Mouse (Mus musculus): ENCODE results near the gene Gm6993. TPM values are rescaled to one million over a fixed set of nuclear protein-coding genes. Genes with fewer than 3 reads are reported as not detected.

The Gm6993 gene
- total and polyA plus RNA-seq, 3 experiments, result not detected

DNA sequence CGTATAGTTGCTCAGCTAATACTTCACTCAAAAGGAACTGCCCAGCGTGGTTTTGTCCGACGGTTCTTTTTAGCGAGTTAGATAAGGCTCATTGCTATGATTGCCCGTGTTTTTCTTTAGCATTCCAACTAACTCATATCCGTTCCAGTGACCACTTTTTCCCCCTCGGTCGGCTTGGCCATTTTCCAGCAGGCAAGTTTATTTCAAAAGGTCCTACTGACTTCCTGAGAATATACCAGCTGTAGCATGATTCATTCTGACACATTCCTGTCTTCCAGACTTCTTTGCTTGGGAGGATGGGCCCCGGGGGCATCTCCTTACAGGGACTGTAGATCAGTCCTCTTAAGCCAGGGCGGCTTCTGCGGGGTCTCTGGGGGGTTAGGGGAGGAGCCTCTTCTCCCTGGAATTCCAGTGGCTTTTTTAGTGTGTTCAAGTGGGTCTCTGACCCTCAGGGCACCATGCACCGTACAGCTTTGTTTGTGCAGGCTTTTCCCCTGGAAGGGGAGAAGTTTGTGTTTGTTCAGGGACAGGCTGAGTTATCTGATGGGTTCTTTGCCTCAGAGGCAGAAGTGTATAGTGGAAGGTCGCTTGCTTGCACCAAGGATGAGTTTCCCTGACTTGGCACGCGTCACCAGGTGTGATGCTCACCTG, 30.9 kb downstream of the Gm6993 start:
- DNase-seq, result peak; percentile 67

DNA sequence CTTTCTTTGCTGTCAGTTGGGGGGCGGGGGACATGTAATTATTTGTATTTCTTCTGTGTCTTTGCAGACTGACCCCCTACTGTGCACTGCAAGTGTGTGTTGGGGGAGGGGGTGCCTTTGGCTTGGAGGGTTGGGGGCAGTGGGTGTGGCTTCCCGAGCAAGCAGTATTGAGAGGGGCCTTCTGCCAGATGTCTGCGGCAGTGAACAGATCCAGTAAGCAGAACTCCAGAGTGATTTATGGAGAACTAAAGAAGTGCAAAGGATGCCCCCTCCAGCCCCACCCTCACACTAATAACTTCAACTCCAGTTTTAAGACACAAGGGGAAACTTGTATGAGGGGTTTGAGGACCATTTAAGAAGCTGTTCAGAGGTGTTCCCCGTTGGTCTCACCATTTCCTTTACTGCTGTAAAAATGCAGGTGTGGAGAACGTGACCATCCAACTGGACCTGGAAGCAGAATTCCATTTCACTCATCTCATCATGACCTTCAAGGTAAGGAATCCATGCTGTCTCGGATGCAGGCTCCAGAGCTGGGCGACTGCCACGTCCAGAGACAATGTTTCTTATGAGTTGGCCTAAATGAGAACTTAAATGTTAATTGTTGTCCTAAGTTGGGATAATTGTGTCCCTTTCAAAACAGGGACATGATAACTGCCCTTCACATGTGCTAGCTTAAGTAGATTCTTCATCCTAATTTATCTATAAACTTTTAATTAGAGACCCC, 31.6 kb downstream of the Gm6993 start:
- DNase-seq, result no peak

DNA sequence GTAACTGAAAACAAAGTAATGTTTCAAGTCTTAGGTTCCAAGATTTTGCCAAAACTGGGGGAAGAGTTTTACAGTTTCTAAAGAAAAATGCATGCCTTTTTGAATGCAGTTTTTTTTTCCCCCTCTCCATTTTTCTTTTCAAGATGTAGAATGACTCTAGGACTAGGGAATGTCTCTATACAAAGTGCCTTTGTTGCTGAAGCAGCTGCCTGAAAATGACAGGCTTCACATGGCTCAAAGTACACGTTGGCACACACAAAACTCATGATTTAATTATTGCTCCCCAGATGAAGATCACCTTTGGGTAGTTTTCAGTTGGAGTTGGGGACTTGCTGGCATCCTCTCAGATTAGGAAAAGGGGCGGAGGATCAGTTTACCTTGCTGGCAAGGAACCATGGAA, 32.3 kb downstream of the Gm6993 start:
- DNase-seq, result no peak

DNA sequence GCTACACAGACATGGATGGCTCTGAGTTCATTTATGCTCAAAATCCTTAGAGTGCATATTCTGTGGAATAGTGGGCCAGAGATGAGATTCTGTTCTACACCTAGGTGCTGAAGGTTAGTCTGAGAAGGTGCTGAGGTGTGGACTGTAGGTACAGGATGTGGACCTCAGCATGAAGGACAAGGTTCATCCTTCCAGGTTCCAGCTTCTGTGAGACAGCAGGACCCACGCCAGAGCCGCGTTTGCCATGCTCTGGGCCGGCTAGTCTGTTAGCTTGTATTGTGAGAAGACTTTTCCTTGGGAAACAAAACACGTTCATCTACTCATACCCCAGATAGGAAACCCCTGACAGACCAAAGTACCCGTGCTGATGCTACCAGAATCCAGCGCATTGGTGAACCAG, 33.1 kb downstream of the Gm6993 start:
- DNase-seq, result no peak

DNA sequence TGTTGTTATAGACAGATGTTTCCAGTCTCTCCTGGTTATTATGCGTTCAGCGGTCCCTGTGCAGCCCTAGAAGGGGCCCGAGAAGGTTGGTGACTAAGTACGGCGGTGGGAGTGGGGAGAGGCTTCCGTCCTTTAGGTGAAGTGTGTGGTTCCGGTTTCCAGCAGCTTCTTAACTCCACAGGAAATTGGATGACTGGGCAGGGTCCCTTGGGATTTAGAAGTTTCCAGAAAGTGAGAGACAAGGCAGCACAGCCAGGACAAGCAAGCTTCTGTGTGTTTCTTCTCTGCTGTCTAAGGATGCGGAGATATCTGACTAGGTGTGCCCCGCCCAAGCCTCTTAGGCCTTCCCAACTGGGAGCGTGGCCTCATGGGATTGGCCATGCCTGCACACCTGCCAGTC, 34.8 kb downstream of the Gm6993 start:
- DNase-seq, result no peak

DNA sequence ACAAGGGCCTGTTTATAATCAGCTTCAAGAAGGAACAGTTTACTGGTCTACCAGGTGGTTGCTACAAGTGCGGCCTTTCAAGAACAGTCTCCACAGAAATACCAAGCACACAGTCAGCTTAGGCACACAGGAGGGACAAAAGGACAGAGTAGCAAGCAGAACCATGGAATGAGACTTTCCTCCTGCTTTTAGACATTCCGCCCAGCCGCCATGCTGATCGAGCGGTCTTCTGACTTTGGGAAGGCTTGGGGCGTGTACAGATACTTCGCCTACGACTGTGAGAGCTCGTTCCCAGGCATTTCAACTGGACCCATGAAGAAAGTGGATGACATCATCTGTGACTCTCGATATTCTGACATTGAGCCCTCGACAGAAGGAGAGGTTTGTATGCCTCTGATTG, 37.7 kb downstream of the Gm6993 start:
- DNase-seq, result peak; percentile 21

DNA sequence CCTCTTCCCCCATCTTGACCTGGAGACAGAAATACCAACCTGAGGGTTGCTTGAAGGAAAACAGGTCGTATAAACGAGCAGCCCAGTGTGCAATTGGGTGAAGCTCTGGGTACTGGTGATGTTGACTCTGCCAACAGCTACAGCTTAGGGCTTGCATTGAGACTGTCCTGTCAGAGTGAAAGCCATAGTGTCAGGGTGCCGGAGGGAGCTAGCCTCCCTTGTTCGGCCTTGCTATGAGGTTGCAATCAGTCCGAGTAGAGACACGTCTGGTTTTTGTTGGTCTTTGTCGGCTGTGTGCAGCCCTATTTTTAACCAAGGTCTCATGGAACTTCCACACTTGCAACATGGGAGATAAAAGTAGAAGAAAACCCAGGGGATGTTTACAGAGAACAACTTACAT, 39.7 kb downstream of the Gm6993 start:
- DNase-seq, result peak; percentile 18

DNA sequence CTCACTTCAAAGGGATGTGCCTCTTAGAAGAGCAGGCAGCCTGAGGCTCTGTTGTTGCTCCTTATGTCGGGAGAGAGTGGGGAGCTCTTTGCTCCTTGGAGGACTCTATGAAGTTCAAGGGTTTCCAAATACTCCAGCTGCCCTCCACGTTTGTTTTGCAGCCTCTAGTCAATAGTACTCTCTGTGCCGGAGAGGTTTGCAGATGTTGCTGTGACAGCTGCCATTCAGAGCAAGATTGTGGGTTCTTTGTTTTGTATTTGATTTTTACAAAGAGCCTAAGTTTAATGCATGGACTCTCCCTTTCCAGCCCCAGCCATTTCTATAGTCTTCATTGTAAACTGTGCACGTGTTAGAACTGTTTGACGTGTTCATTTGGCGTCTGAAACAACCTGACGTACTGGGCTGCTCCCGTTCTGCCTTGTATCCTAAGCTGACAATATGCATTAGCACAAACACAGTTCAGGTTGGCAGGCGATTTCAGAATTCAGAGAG, 40.6 kb downstream of the Gm6993 start:
- DNase-seq, result no peak

DNA sequence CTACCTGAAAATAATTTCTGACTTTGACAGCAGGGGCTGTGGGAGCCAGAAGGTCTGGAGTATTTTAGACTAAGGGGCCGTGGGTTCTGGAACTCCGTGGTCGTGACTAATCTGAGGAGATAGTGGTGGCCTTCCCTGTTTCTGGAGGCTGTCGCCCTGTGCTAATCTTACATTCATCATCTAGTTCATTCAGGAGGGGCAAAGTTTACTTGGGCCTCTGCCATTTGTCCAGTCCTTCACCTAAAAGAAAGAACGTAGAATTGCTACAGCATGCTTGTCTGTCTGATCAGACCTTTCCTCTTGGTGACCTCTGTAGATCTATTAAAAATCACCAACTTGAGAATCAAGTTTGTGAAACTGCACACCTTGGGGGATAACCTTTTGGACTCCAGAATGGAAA, 41.7 kb downstream of the Gm6993 start:
- DNase-seq, result peak; percentile 56

DNA sequence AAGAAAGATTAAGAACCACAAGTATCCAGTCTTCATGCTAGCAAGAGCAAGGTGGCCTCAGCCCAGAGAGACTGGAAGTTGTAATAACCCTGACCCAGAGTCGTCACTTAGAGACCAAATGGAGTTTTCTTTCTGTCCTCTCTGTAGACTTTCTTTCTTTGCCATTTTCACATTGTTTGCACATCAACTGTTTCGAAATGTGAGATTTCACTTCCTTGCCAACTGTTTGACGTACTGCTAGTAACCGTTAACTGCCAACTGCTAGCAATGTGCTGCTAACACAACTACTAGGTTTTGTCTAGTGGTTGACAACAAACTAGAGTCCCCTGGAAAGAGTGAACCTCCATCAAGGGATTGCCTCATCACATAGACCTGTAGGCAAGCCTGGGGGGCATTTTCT, 42.6 kb downstream of the Gm6993 start:
- DNase-seq, result no peak

DNA sequence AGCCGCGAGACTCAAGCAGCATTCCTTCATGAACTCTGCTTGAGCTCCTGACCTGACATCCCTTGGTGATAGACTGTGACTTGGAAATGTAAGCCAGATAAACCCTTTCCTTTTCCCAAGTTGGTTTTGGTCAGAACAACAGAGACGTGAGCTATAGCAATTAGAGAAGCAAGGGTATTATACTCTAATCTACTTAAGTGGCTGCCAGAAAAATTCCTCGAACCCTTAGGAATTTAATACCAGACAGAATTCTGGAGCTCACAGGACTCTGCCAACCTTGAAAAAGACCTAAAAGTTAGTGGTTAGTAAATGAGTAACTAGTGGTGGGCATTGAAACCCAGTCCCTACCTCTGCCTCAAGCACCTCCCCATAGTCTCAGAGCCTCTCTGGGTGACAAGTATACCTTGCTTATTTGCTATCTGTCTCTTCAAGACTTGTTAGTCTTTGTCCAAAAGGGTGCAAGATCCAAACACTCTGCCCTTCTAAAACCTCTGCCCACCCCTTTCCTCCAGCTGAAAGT, 43.1 kb downstream of the Gm6993 start:
- no peak for DNase-seq

DNA sequence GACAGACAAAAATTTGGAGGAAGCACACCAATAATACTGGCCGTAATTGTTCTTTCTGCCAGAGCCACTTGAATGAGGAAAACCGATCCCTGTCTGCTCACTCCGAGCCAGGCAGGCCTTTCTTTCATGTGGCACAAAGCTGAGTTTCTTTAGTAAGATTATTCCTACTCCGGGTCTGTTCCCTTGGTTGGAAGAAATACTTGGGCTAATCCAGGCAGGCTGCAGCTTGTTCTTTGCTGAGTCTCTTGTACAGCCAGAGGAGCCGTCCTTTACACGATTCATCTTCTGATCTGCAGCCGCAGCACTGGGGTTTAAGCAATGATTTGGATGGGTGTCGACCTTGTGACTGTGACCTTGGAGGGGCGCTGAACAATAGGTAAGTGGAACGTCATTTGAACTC, 48.5 kb downstream of the Gm6993 start:
- DNase-seq, result no peak

Other genes with a start within 250 kb of the Gm6993 start
- under 1 TPM; 0.55 to 0.93 TPM for gene Fam110c, start 166.9 kb upstream of the Gm6993 start, total RNA-seq (2021)
- 0.47 and 0.58 TPM in 2 replicates for gene Fam110c, start 166.9 kb upstream of the Gm6993 start, polyA plus RNA-seq (2012; rRNA removed)
- gene Lamb1, start 24.5 kb downstream of the Gm6993 start, total RNA-seq (2021), result 100 to 1,000 TPM; 129 to 147 TPM
- 33.2 and 35.8 TPM in 2 replicates for gene Lamb1, start 24.5 kb downstream of the Gm6993 start, polyA plus RNA-seq (2012; rRNA removed)
- 100 to 1,000 TPM; 262 to 322 TPM for gene Dld, start 110.7 kb downstream of the Gm6993 start, total RNA-seq (2021)
- gene Dld, start 110.7 kb downstream of the Gm6993 start, polyA plus RNA-seq (2012; rRNA removed), result 7.4 and 7.6 TPM in 2 replicates
- gene Slc26a3, start 150.1 kb downstream of the Gm6993 start, total RNA-seq (2021), result 1 to 10 TPM in 1 of 2 experiments, under 1 TPM in 1; 0.55 to 1.3 TPM
- gene Slc26a3, start 150.1 kb downstream of the Gm6993 start, polyA plus RNA-seq (2012; rRNA removed), result 0.22 TPM in 1 of 2 replicates, not detected in the other